Mouse (Mus musculus): ENCODE results near the gene Slc25a21.
"Not testable (repeated sequence)": the region's sequence is repeated elsewhere in the genome, so short reads cannot be mapped to it uniquely, and the experiment has no call there.

Slc25a21 gene

GRCm38 (mm10) chr12:57197363-57198026 lies at the start of gene Slc25a21:
Gene Slc25a21 (minus strand): TSS chr12:57197472.
- DNase-seq = no peak

- DNase-seq = no peak
These were observed 46.6 kb upstream of the Slc25a21 start for GRCm38 (mm10) chr12:57243671-57244495.

GRCm38 (mm10) chr12:57233386-57233785 lies 36.1 kb upstream of the Slc25a21 start:
- no peak for DNase-seq

- peak; percentile 4 for DNase-seq
These were observed 34.0 kb upstream of the Slc25a21 start for GRCm38 (mm10) chr12:57231085-57231875.

DNA sequence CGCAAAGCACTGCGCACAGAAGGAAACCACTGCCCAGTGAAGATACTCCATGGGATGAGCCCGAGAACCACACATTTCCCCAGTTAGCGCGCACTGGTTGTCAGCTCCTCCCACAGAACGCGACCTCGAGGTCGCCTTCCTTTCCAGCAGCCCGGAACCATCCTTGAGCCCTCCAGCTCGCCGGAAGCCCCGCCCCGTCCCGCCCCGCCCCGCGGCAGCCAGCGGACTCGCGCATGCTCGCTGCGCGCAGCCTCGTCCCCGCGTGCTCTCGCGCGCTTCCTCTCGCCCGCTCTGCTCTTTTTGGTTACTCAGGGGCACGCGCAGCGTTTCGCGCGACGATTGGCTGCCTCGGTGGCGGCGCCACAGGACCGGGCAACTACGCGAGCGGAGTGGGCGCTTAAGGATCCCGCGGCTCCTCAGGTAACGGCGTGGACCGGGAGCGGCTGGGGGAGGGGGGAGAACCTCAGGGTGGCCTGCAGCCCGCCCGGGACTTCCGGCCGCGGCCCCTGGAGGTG lies 33.0 kb upstream of the Slc25a21 start, which contains the start of the genes Prps1l3 and Mipol1:
Prps1l3 (plus strand) TSS at position 221 of the 515 bp plus-strand sequence.
Mipol1 (plus strand) TSS at position 236 of the 515 bp plus-strand sequence.
- DNase-seq = peak; percentile 92

GRCm38 (mm10) chr12:57229703-57230102 lies 32.4 kb upstream of the Slc25a21 start:
- no peak for DNase-seq

GRCm38 (mm10) chr12:57227776-57228175 lies 30.5 kb upstream of the Slc25a21 start:
- DNase-seq = no peak

- no peak for DNase-seq
These were observed 29.1 kb upstream of the Slc25a21 start for GRCm38 (mm10) chr12:57226411-57226810.

DNA sequence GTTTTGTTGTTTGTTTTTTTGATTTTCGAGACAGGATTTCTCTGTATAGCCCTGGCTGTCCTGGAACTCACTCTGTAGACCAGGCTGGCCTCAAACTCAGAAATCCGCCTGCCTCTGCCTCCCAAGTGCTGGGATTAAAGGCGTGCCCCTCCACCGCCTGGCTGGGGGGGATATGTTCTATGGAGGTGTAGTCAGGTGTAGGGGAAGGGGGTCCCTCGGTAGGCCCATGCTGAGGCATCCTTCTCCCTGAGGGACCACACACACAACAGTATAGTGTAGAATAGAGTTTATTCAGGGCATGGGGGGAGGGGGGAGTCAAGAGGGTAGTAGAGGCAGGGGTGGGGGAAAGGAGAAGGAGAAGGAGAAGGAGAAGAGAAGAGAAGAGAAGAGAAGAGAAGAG lies 15.2 kb upstream of the Slc25a21 start:
- not testable (repeated sequence) for DNase-seq

GRCm38 (mm10) chr12:57211353-57212311 lies 14.4 kb upstream of the Slc25a21 start:
- DNase-seq = peak; percentile 22

DNA sequence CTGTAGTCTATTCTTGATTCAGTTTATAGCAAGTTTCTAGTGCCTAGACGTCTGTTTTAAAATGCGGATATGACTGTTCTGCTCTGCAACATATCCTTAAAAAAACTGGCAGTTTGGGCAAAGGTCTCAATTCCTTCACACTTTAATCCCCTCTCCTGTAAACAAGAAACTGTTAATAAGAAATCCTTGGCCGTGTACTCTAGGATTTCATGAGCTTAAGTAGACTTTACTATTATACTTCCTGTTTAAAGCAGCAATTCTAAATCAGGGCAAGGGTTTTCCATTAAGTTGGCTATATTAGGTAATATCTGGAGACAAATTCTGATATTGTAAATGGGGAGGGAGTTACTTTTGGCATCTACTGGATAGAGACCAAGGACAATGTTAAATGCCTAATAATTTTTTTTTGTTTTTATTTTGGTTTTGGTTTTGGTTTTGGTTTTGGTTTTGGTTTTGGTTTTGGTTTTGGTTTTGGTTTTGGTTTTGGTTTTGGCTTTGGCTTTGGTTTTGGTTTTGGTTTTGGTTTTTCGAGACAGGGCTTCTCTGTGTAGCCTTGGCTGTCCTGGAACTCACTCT lies 7.1 kb upstream of the Slc25a21 start:
- no peak for DNase-seq

GRCm38 (mm10) chr12:57201901-57202300 lies 4.6 kb upstream of the Slc25a21 start:
- DNase-seq = no peak

DNA sequence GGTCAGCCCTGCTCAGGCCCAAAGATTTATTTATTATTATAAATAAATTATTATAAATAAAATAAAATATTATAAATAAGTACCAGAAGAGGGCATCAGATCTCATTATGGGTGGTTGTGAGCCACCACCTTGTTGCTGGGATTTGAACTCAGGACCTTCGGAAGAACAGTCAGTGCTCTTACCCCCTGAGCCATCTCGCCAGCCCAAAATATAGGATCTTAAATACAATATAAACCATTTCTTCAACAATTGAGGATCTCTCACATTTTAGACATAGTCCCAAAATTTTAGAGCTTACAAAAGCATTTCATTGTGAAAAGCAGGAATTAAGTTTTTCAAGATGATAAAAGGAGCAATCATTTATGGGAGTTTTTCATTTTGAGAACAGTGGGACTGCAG lies 2.2 kb upstream of the Slc25a21 start:
- DNase-seq = no peak

DNA sequence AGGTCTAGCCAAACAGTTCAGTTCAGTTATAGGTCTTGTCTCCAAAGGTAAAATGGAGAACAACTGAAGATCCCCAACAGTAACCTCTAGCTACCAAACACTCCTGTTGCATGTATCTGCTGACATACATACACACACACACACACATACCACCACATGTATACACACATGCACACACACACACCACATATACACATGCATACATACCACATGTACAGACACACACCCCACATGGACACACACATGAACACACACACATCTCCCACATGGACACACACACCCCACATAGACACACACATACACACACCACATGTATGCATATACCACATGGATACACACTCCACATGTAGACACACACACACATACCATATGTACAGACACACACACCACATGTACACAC lies 997 bp upstream of the Slc25a21 start:
- DNase-seq = no peak

DNA sequence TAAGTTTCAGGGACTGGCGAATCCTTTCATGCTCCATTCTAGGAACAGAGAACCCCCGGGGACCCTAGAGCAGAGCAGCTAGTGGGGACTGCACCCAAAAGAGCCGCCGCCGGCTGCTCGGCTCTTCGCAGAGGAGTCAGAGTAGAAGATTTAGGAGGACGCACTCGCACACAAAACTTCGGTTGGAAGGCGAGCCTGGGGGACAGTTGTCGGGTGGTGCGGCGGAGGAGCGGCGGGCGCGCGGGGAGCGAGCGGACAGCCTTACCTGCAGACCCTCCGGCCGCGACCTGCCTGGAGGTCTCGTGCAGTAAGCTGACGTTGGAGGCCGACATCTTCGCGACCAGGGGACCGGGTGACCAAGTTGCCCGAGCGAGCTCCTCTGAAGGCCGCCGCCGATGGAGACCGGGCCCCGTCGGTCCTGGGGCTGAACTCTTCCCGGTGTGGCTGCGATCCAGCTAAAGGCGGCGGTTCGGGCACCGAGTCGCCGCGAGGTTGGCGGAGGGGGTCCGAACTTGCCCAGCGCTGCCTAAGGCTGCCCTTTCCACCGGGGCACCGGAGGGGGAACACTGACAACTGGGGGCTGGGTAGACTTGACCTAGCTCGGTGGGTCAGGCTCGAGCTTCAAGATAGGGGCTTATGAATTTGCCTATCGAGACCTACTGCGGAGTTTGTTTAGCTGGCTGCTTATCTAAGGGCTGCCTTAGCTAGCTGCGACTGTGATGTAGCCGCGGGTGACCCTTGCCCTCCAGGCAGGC lies 487 bp downstream of the Slc25a21 start:
- DNase-seq = no peak

DNA sequence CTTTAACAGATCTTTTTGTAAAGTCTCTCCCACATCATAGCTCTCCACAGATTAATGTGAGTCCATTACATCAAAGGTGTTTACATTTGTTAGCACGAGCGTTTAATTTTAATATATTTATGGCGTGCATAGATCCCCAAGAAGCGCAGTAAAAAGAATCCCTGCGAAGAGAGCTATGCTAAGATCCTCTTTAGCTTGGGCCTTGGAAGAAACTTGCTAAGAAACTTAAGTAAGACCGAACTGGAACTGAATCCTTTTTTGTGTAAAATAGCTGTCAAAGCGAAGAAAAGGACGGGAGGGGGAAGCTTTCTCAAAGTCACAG lies 1.0 kb downstream of the Slc25a21 start:
- DNase-seq = no peak

- DNase-seq = no peak
These were observed 2.7 kb downstream of the Slc25a21 start for GRCm38 (mm10) chr12:57194609-57195008.

- DNase-seq = no peak
These were observed 10.2 kb downstream of the Slc25a21 start for GRCm38 (mm10) chr12:57187032-57187431.

DNA sequence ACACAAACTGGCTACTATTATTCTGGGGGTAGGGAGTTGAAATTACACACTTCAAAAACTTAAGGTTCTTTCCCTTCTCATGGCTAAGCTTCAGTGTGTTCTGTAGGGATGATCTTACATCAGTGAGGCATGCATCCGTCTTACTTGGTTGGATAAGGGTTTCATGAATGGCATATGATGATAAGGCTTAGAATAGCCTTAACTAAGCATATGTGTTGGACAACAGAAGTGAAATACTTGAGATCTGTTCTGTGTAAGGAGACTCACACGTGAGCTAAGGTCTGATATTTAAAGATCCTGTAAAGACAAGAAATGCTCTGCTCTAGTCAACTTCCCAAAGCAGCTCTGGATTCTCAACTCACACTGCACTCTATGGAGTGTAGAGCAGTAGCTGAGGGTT lies 11.1 kb downstream of the Slc25a21 start:
- DNase-seq = no peak

GRCm38 (mm10) chr12:57185475-57185874 lies 11.8 kb downstream of the Slc25a21 start:
- DNase-seq = no peak

Measured in right cerebral cortex, adult 18-20 months (tissue).